Mouse (Mus musculus) kidney, embryonic 16.5 days (tissue): Measurements from ENCODE around the gene Rbm42. TPM values are rescaled to one million over a fixed set of nuclear protein-coding genes. Genes with fewer than 3 reads are reported as not detected.

Experiments used
- ATAC-seq: fragments of 200-750 bp; cut with Nextera tagmentation; 2 replicates; pipeline ENCODE4 v1.8.0; 2017; ENCODE audit warnings: moderate TSS enrichment; ENCODE audit not compliant: low FRiP score, low TSS enrichment
- H3K27ac ChIP-seq: fragments of 300-500 bp; sonication (generic); 2 replicates; pipeline ENCODE4 v1.5.1; 2014; ENCODE audit warnings: low read length
- H3K27me3 ChIP-seq: fragments of 300-500 bp; sonication (generic); 2 replicates; pipeline ENCODE4 v1.6.1; 2014; ENCODE audit warnings: low read length, control low read depth, mixed read lengths; ENCODE audit not compliant: insufficient read depth
- H3K36me3 ChIP-seq: fragments of 300-500 bp; sonication (generic); 2 replicates; pipeline ENCODE4 v1.6.1; 2014; ENCODE audit warnings: low read length, control low read depth, mixed read lengths; ENCODE audit not compliant: insufficient read depth
- H3K4me1 ChIP-seq: fragments of 300-500 bp; sonication (generic); 2 replicates; pipeline ENCODE4 v1.6.1; 2014; ENCODE audit warnings: low read length, control low read depth, mixed read lengths; ENCODE audit not compliant: insufficient read depth
- H3K4me2 ChIP-seq: fragments of 300-500 bp; sonication (generic); replicated peaks from 2 replicates; pipeline ENCODE4 v1.6.1; 2014; ENCODE audit warnings: low read depth, low read length
- H3K4me3 ChIP-seq: fragments of 300-500 bp; sonication (generic); 2 replicates; pipeline ENCODE4 v1.5.1; 2014; ENCODE audit warnings: mild to moderate bottlenecking, low read length
- H3K9ac ChIP-seq: fragments of 300-500 bp; sonication (generic); replicated peaks from 2 replicates; pipeline ENCODE4 v1.6.1; 2014; ENCODE audit warnings: low read length
- H3K9me3 ChIP-seq: fragments of 300-500 bp; sonication (generic); 2 replicates; pipeline ENCODE4 v1.6.1; 2016; ENCODE audit warnings: low read length, control low read depth
- WGBS: fragments of 180-500 bp; shearing (Covaris S2); extraction: QIAGEN DNeasy Blood & Tissue Kit; methylation state at CpG from one replicate; pipeline ENCODE4 v1.1.7; 2014; 5-methylcytosine and 5-hydroxymethylcytosine counted together
- polyA plus RNA-seq: library from polyadenylated mRNA; unstranded; fragments of >200 nt; fragmentation: Nextera tagmentation; extraction: Ambion mirVana; gene quantifications from 2 replicates; pipeline ENCODE4 v1.2.1, GENCODE M21; 2015

Rbm42 gene
- polyA plus RNA-seq, 1 experiment from 2014 or later, result 119 TPM

GRCm38 (mm10) chr7:30593579-30594509 is 56.3 kb downstream of the Rbm42 start:
- H3K9me3 ChIP-seq, result no peaks in the 10 kb centered on the region
- H3K36me3 ChIP-seq, result no peaks in the 10 kb centered on the region
- WGBS, result 75% methylated on average over 10 of the region's 10 CpGs
- peaks cover 9% of the 10 kb centered on the region; the same call in 1 of the 2 replicates for H3K4me1 ChIP-seq
- H3K27me3 ChIP-seq, result no peaks in the 10 kb centered on the region
- H3K27ac ChIP-seq, result no peak overlapping the region
- no peak overlapping the region for H3K9ac ChIP-seq
- ATAC-seq, result no peak
- no peak overlapping the region for H3K4me2 ChIP-seq
- H3K4me3 ChIP-seq, result no peak overlapping the region

- ATAC-seq, result no peak
- Histone ChIP-seq H3K9ac (no peak overlapping the region), H3K4me2 (no peak overlapping the region), H3K9me3 (no peaks in the 10 kb centered on the region), H3K4me1 (peaks cover 9% of the 10 kb centered on the region; the same call in 1 of the 2 replicates), H3K27me3 (no peaks in the 10 kb centered on the region), H3K27ac (no peak overlapping the region), H3K36me3 (no peaks in the 10 kb centered on the region), H3K4me3 (no peak overlapping the region)
- WGBS, result 45% methylated on average over 5 of the region's 5 CpGs
These were observed 57.2 kb downstream of the Rbm42 start for GRCm38 (mm10) chr7:30592772-30593423.

- H3K9ac ChIP-seq, result no peak overlapping the region
- H3K27me3 ChIP-seq, result no peaks in the 10 kb centered on the region
- no peak overlapping the region for H3K4me2 ChIP-seq
- no peaks in the 10 kb centered on the region for H3K9me3 ChIP-seq
- 70% methylated on average over 4 of the region's 4 CpGs for WGBS
- peaks cover 19% of the 10 kb centered on the region for H3K4me1 ChIP-seq
- no peak for ATAC-seq
- H3K27ac ChIP-seq, result no peak overlapping the region
- no peak overlapping the region for H3K4me3 ChIP-seq
- H3K36me3 ChIP-seq, result no peaks in the 10 kb centered on the region; the same call in 1 of the 2 replicates
These were observed 58.5 kb downstream of the Rbm42 start for GRCm38 (mm10) chr7:30591605-30591951.

Other genes starting within 250 kb of the Rbm42 start
- gene Tyrobp, start 236.6 kb downstream of the Rbm42 start, polyA plus RNA-seq, result 29.3 and 31.4 TPM in 2 replicates
- 0.63 and 0.84 TPM in 2 replicates for gene Hcst, start 230.5 kb downstream of the Rbm42 start, polyA plus RNA-seq
- 1.6 and 2.0 TPM in 2 replicates for gene Nfkbid, start 228.6 kb downstream of the Rbm42 start, polyA plus RNA-seq
- gene Aplp1, start 204.8 kb downstream of the Rbm42 start, polyA plus RNA-seq, result 27.9 and 31.5 TPM in 2 replicates
- 0.78 and 1.1 TPM in 2 replicates for gene Kirrel2, start 192.6 kb downstream of the Rbm42 start, polyA plus RNA-seq
- 5.4 and 5.5 TPM in 2 replicates for gene Nphs1, start 192.0 kb downstream of the Rbm42 start, polyA plus RNA-seq
- 21.1 and 27.6 TPM in 2 replicates for gene Prodh2, start 156.7 kb downstream of the Rbm42 start, polyA plus RNA-seq
- gene Arhgap33, start 115.3 kb downstream of the Rbm42 start, polyA plus RNA-seq, result 12.0 and 14.9 TPM in 2 replicates
- gene Hspb6, start 98.1 kb downstream of the Rbm42 start, polyA plus RNA-seq, result 18.0 and 20.6 TPM in 2 replicates
- 12.0 and 16.6 TPM in 2 replicates for gene Proser3, start 98.0 kb downstream of the Rbm42 start, polyA plus RNA-seq
- gene Lin37, start 90.5 kb downstream of the Rbm42 start, polyA plus RNA-seq, result 47.0 and 48.1 TPM in 2 replicates
- 91.6 and 99.4 TPM in 2 replicates for gene U2af1l4, start 87.0 kb downstream of the Rbm42 start, polyA plus RNA-seq
- 18.2 and 18.9 TPM in 2 replicates for gene Gm49396, start 87.0 kb downstream of the Rbm42 start, polyA plus RNA-seq
- gene Psenen, start 86.7 kb downstream of the Rbm42 start, polyA plus RNA-seq, result 142 and 148 TPM in 2 replicates
- gene Igflr1, start 84.9 kb downstream of the Rbm42 start, polyA plus RNA-seq, result 6.0 and 8.7 TPM in 2 replicates
- 7.8 and 9.0 TPM in 2 replicates for gene Kmt2b, start 61.6 kb downstream of the Rbm42 start, polyA plus RNA-seq
- gene Zbtb32, start 51.4 kb downstream of the Rbm42 start, polyA plus RNA-seq, result 0.77 and 1.3 TPM in 2 replicates
- gene Upk1a, start 37.5 kb downstream of the Rbm42 start, polyA plus RNA-seq, result 7.9 and 13.0 TPM in 2 replicates
- gene Cox6b1, start 24.2 kb downstream of the Rbm42 start, polyA plus RNA-seq, result 1,049 TPM in 2 replicates
- gene Etv2, start 14.5 kb downstream of the Rbm42 start, polyA plus RNA-seq, result not detected in 2 replicates
- gene Haus5, start 14.7 kb upstream of the Rbm42 start, polyA plus RNA-seq, result 59.4 and 67.0 TPM in 2 replicates
- gene Pmis2, start 21.3 kb upstream of the Rbm42 start, polyA plus RNA-seq, result not detected in 2 replicates
- 0.40 and 0.51 TPM in 2 replicates for gene 2200002J24Rik, start 48.6 kb upstream of the Rbm42 start, polyA plus RNA-seq
- 2.1 and 3.2 TPM in 2 replicates for gene Atp4a, start 61.9 kb upstream of the Rbm42 start, polyA plus RNA-seq
- gene Tmem147, start 79.2 kb upstream of the Rbm42 start, polyA plus RNA-seq, result 209 and 225 TPM in 2 replicates
- gene Gapdhs, start 93.4 kb upstream of the Rbm42 start, polyA plus RNA-seq, result 0.21 and 0.45 TPM in 2 replicates
- gene Sbsn, start 101.2 kb upstream of the Rbm42 start, polyA plus RNA-seq, result 1.7 and 2.3 TPM in 2 replicates
- 0.89 and 1.2 TPM in 2 replicates for gene Dmkn, start 113.4 kb upstream of the Rbm42 start, polyA plus RNA-seq
- gene Krtdap, start 137.6 kb upstream of the Rbm42 start, polyA plus RNA-seq, result 1.0 and 1.5 TPM in 2 replicates
- gene Ffar2, start 173.5 kb upstream of the Rbm42 start, polyA plus RNA-seq, result 0.28 and 0.30 TPM in 2 replicates
- gene Ffar3, start 205.9 kb upstream of the Rbm42 start, polyA plus RNA-seq, result 0.12 and 0.24 TPM in 2 replicates
- not detected in 2 replicates for gene Ffar1, start 211.2 kb upstream of the Rbm42 start, polyA plus RNA-seq
- 0.19 and 0.29 TPM in 2 replicates for gene Cd22, start 230.0 kb upstream of the Rbm42 start, polyA plus RNA-seq